Mouse (Mus musculus): ENCODE measurements around the gene Gm11569. TPM values are rescaled to one million over a fixed set of nuclear protein-coding genes. Genes with fewer than 3 reads are reported as not detected.

The Gm11569 gene
- polyA plus RNA-seq, 1 experiment from 2014 or later: not detected

- 93% methylated on average over 1 of the region's 1 CpGs for WGBS
- Histone ChIP-seq H3K4me3 (no peak overlapping the region), H3K27ac (no peak overlapping the region), H3K9ac (no peak overlapping the region), H3K4me2 (no peak overlapping the region), H3K4me1 (no peaks in the 10 kb centered on the region), H3K27me3 (no peaks in the 10 kb centered on the region), H3K9me3 (no peaks in the 10 kb centered on the region), H3K36me3 (no peaks in the 10 kb centered on the region)
- ATAC-seq (ENCODE audit: borderline replicate concordance, extremely low read depth, low FRiP score, low TSS enrichment): no peak
These were observed 39.9 kb downstream of the Gm11569 start for GRCm38 (mm10) chr11:99758877-99759276.

Other genes starting within 250 kb of the Gm11569 start
- not detected in 2 replicates for gene Krtap3-3, start 248.1 kb downstream of the Gm11569 start, polyA plus RNA-seq (2015; fragmentation: Nextera tagmentation; extraction: Ambion mirVana)
- not detected in 2 replicates for gene Krtap3-2, start 242.1 kb downstream of the Gm11569 start, polyA plus RNA-seq (2015; fragmentation: Nextera tagmentation; extraction: Ambion mirVana)
- gene Gm11939, start 239.5 kb downstream of the Gm11569 start, polyA plus RNA-seq (2015; fragmentation: Nextera tagmentation; extraction: Ambion mirVana): not detected in 2 replicates
- gene Krtap3-1, start 232.3 kb downstream of the Gm11569 start, polyA plus RNA-seq (2015; fragmentation: Nextera tagmentation; extraction: Ambion mirVana): not detected in 2 replicates
- not detected in 2 replicates for gene Krtap1-5, start 217.9 kb downstream of the Gm11569 start, polyA plus RNA-seq (2015; fragmentation: Nextera tagmentation; extraction: Ambion mirVana)
- not detected in 2 replicates for gene Krtap1-4, start 215.3 kb downstream of the Gm11569 start, polyA plus RNA-seq (2015; fragmentation: Nextera tagmentation; extraction: Ambion mirVana)
- gene Krtap1-3, start 207.6 kb downstream of the Gm11569 start, polyA plus RNA-seq (2015; fragmentation: Nextera tagmentation; extraction: Ambion mirVana): not detected in 2 replicates
- not detected in 2 replicates for gene Krtap9-3, start 200.8 kb downstream of the Gm11569 start, polyA plus RNA-seq (2015; fragmentation: Nextera tagmentation; extraction: Ambion mirVana)
- gene Gm11938, start 195.6 kb downstream of the Gm11569 start, polyA plus RNA-seq (2015; fragmentation: Nextera tagmentation; extraction: Ambion mirVana): not detected in 2 replicates
- not detected in 2 replicates for gene Gm11937, start 188.7 kb downstream of the Gm11569 start, polyA plus RNA-seq (2015; fragmentation: Nextera tagmentation; extraction: Ambion mirVana)
- not detected in 2 replicates for gene Krtap2-4, start 184.1 kb downstream of the Gm11569 start, polyA plus RNA-seq (2015; fragmentation: Nextera tagmentation; extraction: Ambion mirVana)
- gene Gm11562, start 178.5 kb downstream of the Gm11569 start, polyA plus RNA-seq (2015; fragmentation: Nextera tagmentation; extraction: Ambion mirVana): not detected in 2 replicates
- not detected in 2 replicates for gene Krtap4-1, start 170.7 kb downstream of the Gm11569 start, polyA plus RNA-seq (2015; fragmentation: Nextera tagmentation; extraction: Ambion mirVana)
- not detected in 2 replicates for gene Krtap4-2, start 163.8 kb downstream of the Gm11569 start, polyA plus RNA-seq (2015; fragmentation: Nextera tagmentation; extraction: Ambion mirVana)
- not detected in 2 replicates for gene Krtap4-7, start 154.8 kb downstream of the Gm11569 start, polyA plus RNA-seq (2015; fragmentation: Nextera tagmentation; extraction: Ambion mirVana)
- gene Gm11555, start 148.7 kb downstream of the Gm11569 start, polyA plus RNA-seq (2015; fragmentation: Nextera tagmentation; extraction: Ambion mirVana): not detected in 2 replicates
- not detected in 2 replicates for gene Gm11563, start 140.0 kb downstream of the Gm11569 start, polyA plus RNA-seq (2015; fragmentation: Nextera tagmentation; extraction: Ambion mirVana)
- gene Krtap4-6, start 133.0 kb downstream of the Gm11569 start, polyA plus RNA-seq (2015; fragmentation: Nextera tagmentation; extraction: Ambion mirVana): not detected in 2 replicates
- not detected in 2 replicates for gene Gm14190, start 108.2 kb downstream of the Gm11569 start, polyA plus RNA-seq (2015; fragmentation: Nextera tagmentation; extraction: Ambion mirVana)
- gene Gm14180, start 64.6 kb downstream of the Gm11569 start, polyA plus RNA-seq (2015; fragmentation: Nextera tagmentation; extraction: Ambion mirVana): not detected in 2 replicates
- gene Gm11595, start 26.0 kb downstream of the Gm11569 start, polyA plus RNA-seq (2015; fragmentation: Nextera tagmentation; extraction: Ambion mirVana): not detected in 2 replicates
- not detected in 2 replicates for gene Krtap4-8, start 18.2 kb downstream of the Gm11569 start, polyA plus RNA-seq (2015; fragmentation: Nextera tagmentation; extraction: Ambion mirVana)
- not detected in 2 replicates for gene Krtap4-9, start 13.7 kb downstream of the Gm11569 start, polyA plus RNA-seq (2015; fragmentation: Nextera tagmentation; extraction: Ambion mirVana)
- not detected in 2 replicates for gene Gm11596, start 5.5 kb downstream of the Gm11569 start, polyA plus RNA-seq (2015; fragmentation: Nextera tagmentation; extraction: Ambion mirVana)
- gene Gm11554, start 5.5 kb upstream of the Gm11569 start, polyA plus RNA-seq (2015; fragmentation: Nextera tagmentation; extraction: Ambion mirVana): not detected in 2 replicates
- gene Krtap4-13, start 11.0 kb upstream of the Gm11569 start, polyA plus RNA-seq (2015; fragmentation: Nextera tagmentation; extraction: Ambion mirVana): not detected in 2 replicates
- gene Gm11564, start 16.7 kb upstream of the Gm11569 start, polyA plus RNA-seq (2015; fragmentation: Nextera tagmentation; extraction: Ambion mirVana): not detected in 2 replicates
- gene 2300003K06Rik, start 39.1 kb upstream of the Gm11569 start, polyA plus RNA-seq (2015; fragmentation: Nextera tagmentation; extraction: Ambion mirVana): not detected in 2 replicates
- gene Krtap4-16, start 52.7 kb upstream of the Gm11569 start, polyA plus RNA-seq (2015; fragmentation: Nextera tagmentation; extraction: Ambion mirVana): not detected in 2 replicates
- gene Gm11568, start 59.0 kb upstream of the Gm11569 start, polyA plus RNA-seq (2015; fragmentation: Nextera tagmentation; extraction: Ambion mirVana): not detected in 2 replicates
- not detected in 2 replicates for gene Gm11559, start 65.5 kb upstream of the Gm11569 start, polyA plus RNA-seq (2015; fragmentation: Nextera tagmentation; extraction: Ambion mirVana)
- not detected in 2 replicates for gene Krtap9-1, start 74.5 kb upstream of the Gm11569 start, polyA plus RNA-seq (2015; fragmentation: Nextera tagmentation; extraction: Ambion mirVana)
- not detected in 2 replicates for gene Gm11567, start 80.3 kb upstream of the Gm11569 start, polyA plus RNA-seq (2015; fragmentation: Nextera tagmentation; extraction: Ambion mirVana)
- gene Krtap31-1, start 109.0 kb upstream of the Gm11569 start, polyA plus RNA-seq (2015; fragmentation: Nextera tagmentation; extraction: Ambion mirVana): not detected in 2 replicates
- gene Gm11565, start 115.8 kb upstream of the Gm11569 start, polyA plus RNA-seq (2015; fragmentation: Nextera tagmentation; extraction: Ambion mirVana): not detected in 2 replicates
- gene Krtap31-2, start 137.4 kb upstream of the Gm11569 start, polyA plus RNA-seq (2015; fragmentation: Nextera tagmentation; extraction: Ambion mirVana): not detected in 2 replicates
- gene Krtap9-5, start 149.5 kb upstream of the Gm11569 start, polyA plus RNA-seq (2015; fragmentation: Nextera tagmentation; extraction: Ambion mirVana): not detected in 2 replicates
- gene Krtap29-1, start 180.1 kb upstream of the Gm11569 start, polyA plus RNA-seq (2015; fragmentation: Nextera tagmentation; extraction: Ambion mirVana): not detected in 2 replicates
- gene Krtap16-1, start 187.7 kb upstream of the Gm11569 start, polyA plus RNA-seq (2015; fragmentation: Nextera tagmentation; extraction: Ambion mirVana): not detected in 2 replicates
- 1.6 and 2.3 TPM in 2 replicates for gene Krtap17-1, start 195.1 kb upstream of the Gm11569 start, polyA plus RNA-seq (2015; fragmentation: Nextera tagmentation; extraction: Ambion mirVana)
- gene Krt33a, start 217.3 kb upstream of the Gm11569 start, polyA plus RNA-seq (2015; fragmentation: Nextera tagmentation; extraction: Ambion mirVana): not detected in 2 replicates
- gene Krt33b, start 230.9 kb upstream of the Gm11569 start, polyA plus RNA-seq (2015; fragmentation: Nextera tagmentation; extraction: Ambion mirVana): not detected in 2 replicates
- gene Krt34, start 242.6 kb upstream of the Gm11569 start, polyA plus RNA-seq (2015; fragmentation: Nextera tagmentation; extraction: Ambion mirVana): 0.34 TPM in 1 of 2 replicates, not detected in the other

All from lung, embryonic 15.5 days (tissue).